Mouse (Mus musculus): ENCODE measurements around the gene Nob1.

- TF ChIP-seq CTCF (IDR thresholded peaks at IDR 0.05; ENCODE audit: low read depth), result no peak
- TF ChIP-seq EP300 (IDR thresholded peaks at IDR 0.05; ENCODE audit: low read depth), result no peak
Observed at GRCm38 (mm10) chr8:107396106-107396670, 28.7 kb downstream of the Nob1 start.

All from liver, postnatal 0 days (tissue).